Mouse (Mus musculus): Measurements from ENCODE around the gene Lsg1. TPM values are rescaled to one million over a fixed set of nuclear protein-coding genes. Genes with fewer than 3 reads are reported as not detected.
A peak's percentile ranks its signal among the peaks of the same experiment; 100 is the strongest.

Gene Lsg1
- polyA plus RNA-seq, 1 experiment from 2014 or later = 33.4 TPM

DNA sequence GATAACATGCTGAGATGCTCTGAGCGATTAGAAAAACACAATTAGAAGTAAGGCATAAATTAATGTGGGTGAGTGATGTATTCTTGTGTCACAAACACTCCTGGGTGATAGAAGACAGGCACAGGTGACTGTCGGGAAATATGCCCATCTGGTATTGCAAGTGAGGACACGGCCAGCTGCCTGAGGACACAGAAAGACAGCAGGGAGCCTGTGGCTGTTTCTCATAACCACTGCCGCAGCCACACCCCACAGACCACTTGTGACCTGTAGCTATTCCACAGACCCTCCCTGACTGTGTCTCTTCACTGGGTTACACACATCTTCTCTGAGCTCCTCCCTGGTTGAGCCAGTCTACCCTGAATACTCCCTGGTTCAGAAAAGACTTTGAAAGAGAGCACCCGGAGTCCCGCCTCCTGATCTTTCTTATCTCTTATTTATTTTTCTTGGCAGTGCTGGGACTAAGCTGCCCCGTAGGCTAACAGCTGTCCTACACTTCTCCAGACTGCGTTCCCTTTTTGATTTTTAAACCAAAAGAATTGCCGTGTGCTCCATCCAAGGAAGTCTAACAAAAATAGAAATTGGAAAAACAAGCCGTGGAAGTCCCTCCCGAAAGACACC lies 69.6 kb downstream of the Lsg1 start:
- WGBS = 26% methylated on average over 11 of the region's 11 CpGs
- H3K27ac ChIP-seq (replicated peaks) = 0 out of 2 replicates have a peak overlapping the region, but pooled peaks have one; percentile 18
- H3K4me2 ChIP-seq (replicated peaks; ENCODE audit: low read depth) = 0 out of 2 replicates have a peak overlapping the region, but pooled peaks have one; percentile 15

DNA sequence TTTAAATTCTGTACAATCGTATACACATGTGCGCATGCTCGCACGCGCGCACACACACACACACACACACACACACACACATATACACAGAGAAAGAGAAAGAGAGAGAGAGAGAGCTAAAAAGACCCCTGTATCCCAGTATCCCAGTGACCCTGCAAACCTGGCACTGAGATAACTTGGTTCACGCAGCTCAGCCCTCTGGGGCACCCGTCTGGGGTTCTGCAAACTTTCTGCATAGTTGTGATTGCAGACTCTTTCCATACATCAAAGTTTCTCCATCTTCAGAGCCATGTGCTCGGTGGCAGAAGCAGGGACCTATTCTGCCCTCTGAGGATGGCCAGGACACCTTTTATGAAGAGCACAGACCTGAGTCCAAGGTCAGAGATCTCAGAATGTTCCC lies 70.4 kb downstream of the Lsg1 start:
- H3K4me1 ChIP-seq (replicated peaks; ENCODE audit: control insufficient read depth, insufficient read depth) = peaks cover 15% of the 10 kb centered on the region
- no peak overlapping the region for H3K27ac ChIP-seq (replicated peaks)
- DNase-seq (ENCODE audit: low spot score) (no peak), ATAC-seq (ENCODE audit: low FRiP score, low TSS enrichment) (no peak)
- H3K9ac ChIP-seq (ENCODE audit: low read length) = no peak overlapping the region
- no peak overlapping the region for H3K4me2 ChIP-seq (replicated peaks; ENCODE audit: low read depth)
- H3K9me3 ChIP-seq (ENCODE audit: control insufficient read depth, low read length) = no peaks in the 10 kb centered on the region
- H3K4me3 ChIP-seq (ENCODE audit: low read depth, low read length) = no peak overlapping the region
- TF ChIP-seq CTCF (IDR thresholded peaks at IDR 0.05; ENCODE audit: low read depth) = no peak
- 89% methylated on average over 9 of the region's 9 CpGs for WGBS
- H3K36me3 ChIP-seq (ENCODE audit: control insufficient read depth, insufficient read depth, low read length) = no peaks in the 10 kb centered on the region
- H3K27me3 ChIP-seq (ENCODE audit: control insufficient read depth, insufficient read depth, low read length) = no peaks in the 10 kb centered on the region

More for the DNA sequence above, 69.6 kb downstream of the Lsg1 start:
- H3K4me1 ChIP-seq (replicated peaks; ENCODE audit: control insufficient read depth, insufficient read depth) = peaks cover 10% of the 10 kb centered on the region
- ATAC-seq (ENCODE audit: low FRiP score, low TSS enrichment) (0 out of 2 replicates have a peak, but pooled peaks have one; percentile 16), DNase-seq (ENCODE audit: low spot score) (peak; percentile 42)
- H3K36me3 ChIP-seq (ENCODE audit: control insufficient read depth, insufficient read depth, low read length) = no peaks in the 10 kb centered on the region
- no peak overlapping the region for H3K4me3 ChIP-seq (ENCODE audit: low read depth, low read length)
- H3K27me3 ChIP-seq (ENCODE audit: control insufficient read depth, insufficient read depth, low read length) = no peaks in the 10 kb centered on the region
- H3K9me3 ChIP-seq (ENCODE audit: control insufficient read depth, low read length) = no peaks in the 10 kb centered on the region
- no peak for TF ChIP-seq EP300 (optimal IDR thresholded peaks at IDR 0.05)
- TF ChIP-seq CTCF (IDR thresholded peaks at IDR 0.05; ENCODE audit: low read depth) = no peak
- no peak overlapping the region for H3K9ac ChIP-seq (ENCODE audit: low read length)

GRCm38 (mm10) chr16:30515418-30515817 lies 72.0 kb downstream of the Lsg1 start:
- Histone ChIP-seq H3K27ac (replicated peaks) (no peak overlapping the region), H3K4me2 (replicated peaks; ENCODE audit: low read depth) (no peak overlapping the region), H3K27me3 (ENCODE audit: control insufficient read depth, insufficient read depth, low read length) (no peaks in the 10 kb centered on the region), H3K36me3 (ENCODE audit: control insufficient read depth, insufficient read depth, low read length) (no peaks in the 10 kb centered on the region), H3K9ac (ENCODE audit: low read length) (no peak overlapping the region), H3K4me3 (ENCODE audit: low read depth, low read length) (no peak overlapping the region), H3K9me3 (ENCODE audit: control insufficient read depth, low read length) (no peaks in the 10 kb centered on the region), H3K4me1 (replicated peaks; ENCODE audit: control insufficient read depth, insufficient read depth) (peaks cover 22% of the 10 kb centered on the region)
- WGBS = 69% methylated on average over 12 of the region's 12 CpGs
- TF ChIP-seq EP300 (optimal IDR thresholded peaks at IDR 0.05) = no peak
- peak; percentile 71 for TF ChIP-seq CTCF (IDR thresholded peaks at IDR 0.05; ENCODE audit: low read depth)
- no peak for ATAC-seq (ENCODE audit: low FRiP score, low TSS enrichment)
- peak; percentile 54 for DNase-seq (ENCODE audit: low spot score)

DNA sequence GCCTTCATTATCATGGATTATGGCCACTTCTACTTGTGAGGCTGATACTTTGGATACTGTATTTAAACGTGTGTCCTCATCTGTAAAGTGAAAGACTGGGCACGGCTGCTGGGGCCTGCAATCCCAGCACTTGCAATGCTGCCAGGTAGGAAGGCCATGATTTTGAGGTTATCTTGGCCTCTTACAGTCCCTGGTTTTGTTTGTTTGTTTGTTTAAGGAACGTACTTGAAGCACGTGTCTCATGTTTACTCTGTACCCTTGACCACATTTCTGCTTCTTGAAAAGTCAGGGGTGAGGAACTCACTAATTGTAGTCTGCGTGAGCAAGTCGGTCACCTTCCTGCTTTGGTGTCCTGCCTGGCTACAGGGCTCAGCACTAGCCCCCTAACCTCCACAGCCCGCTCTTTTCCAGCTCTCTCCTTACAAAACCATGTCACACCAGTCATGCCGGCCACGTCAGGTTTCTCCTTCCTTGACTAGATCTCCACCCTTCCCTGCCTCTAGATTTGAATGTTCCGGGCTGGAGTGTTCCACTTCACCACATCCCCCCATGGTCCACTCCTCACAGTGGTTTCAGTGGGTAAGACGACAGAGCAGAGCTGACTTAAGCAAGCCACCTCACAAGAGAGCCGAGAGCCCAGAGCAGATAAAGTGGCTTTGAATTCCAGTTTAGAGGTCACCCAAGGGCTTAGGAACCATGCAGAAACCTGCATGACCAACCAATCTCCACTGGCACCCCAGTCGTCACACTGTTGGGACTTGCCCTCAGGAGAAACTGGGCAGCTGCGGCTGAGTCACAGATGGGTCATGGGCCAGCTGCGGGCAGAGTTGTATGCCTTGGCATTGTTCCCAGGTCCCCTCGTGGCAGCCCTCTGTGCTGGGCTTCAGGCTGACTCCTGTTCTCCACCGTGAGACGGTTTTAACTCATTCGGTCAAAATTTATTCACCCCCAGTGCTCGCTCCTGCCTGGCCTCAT lies 74.1 kb downstream of the Lsg1 start:
- DNase-seq (ENCODE audit: low spot score) (peak; percentile 87), ATAC-seq (ENCODE audit: low FRiP score, low TSS enrichment) (peak; percentile 89)
- no peak for TF ChIP-seq EP300 (optimal IDR thresholded peaks at IDR 0.05)
- Histone ChIP-seq H3K27me3 (ENCODE audit: control insufficient read depth, insufficient read depth, low read length) (no peaks in the 10 kb centered on the region), H3K4me1 (replicated peaks; ENCODE audit: control insufficient read depth, insufficient read depth) (peaks cover 22% of the 10 kb centered on the region), H3K4me2 (replicated peaks; ENCODE audit: low read depth) (no peak overlapping the region), H3K36me3 (ENCODE audit: control insufficient read depth, insufficient read depth, low read length) (no peaks in the 10 kb centered on the region), H3K9ac (ENCODE audit: low read length) (no peak overlapping the region), H3K27ac (replicated peaks) (peak overlapping the region; percentile 79), H3K9me3 (ENCODE audit: control insufficient read depth, low read length) (no peaks in the 10 kb centered on the region), H3K4me3 (ENCODE audit: low read depth, low read length) (no peak overlapping the region)
- 43% methylated on average over 20 of the region's 20 CpGs for WGBS

DNA sequence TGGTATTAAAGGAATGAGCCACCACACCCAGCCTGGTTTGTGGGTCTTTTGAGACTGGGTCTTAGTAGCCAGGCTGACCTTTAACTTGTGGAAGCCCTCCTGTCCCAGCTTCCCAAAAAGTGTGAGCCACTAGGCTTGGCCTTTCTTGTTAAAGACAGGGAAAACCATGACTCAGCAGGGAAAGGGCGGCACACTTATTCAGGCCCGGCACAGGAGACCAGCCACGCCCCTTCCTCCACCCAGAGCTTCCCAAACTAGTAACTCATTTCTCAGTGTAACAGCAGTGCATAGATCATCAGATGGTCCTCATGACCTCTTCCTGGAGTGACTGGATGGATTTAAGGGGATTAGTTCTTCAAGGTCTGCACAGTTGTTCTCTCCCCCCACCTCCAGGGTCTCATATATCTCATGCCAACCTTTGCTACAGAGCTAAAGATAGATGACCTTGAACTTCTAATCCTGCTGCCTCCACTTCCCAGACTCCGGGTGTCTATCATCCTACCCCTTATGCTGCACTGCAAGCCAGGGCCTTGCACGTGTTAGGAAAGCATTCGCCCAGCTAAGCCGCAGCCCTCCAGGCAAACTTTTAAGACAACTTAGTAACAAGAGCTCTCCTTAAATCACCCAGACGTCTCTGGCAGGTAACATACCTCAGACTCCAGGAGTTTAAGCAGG lies 74.9 kb downstream of the Lsg1 start:
- TF ChIP-seq CTCF (IDR thresholded peaks at IDR 0.05; ENCODE audit: low read depth) = no peak
- no peak for TF ChIP-seq EP300 (optimal IDR thresholded peaks at IDR 0.05)
- DNase-seq (ENCODE audit: low spot score) (peak; percentile 77), ATAC-seq (ENCODE audit: low FRiP score, low TSS enrichment) (peak; percentile 9; the same call in 1 of the 2 replicates)

More for the DNA sequence above, 74.9 kb downstream of the Lsg1 start:
- WGBS = 19% methylated on average over 8 of the region's 8 CpGs
- Histone ChIP-seq H3K27me3 (ENCODE audit: control insufficient read depth, insufficient read depth, low read length) (no peaks in the 10 kb centered on the region), H3K36me3 (ENCODE audit: control insufficient read depth, insufficient read depth, low read length) (no peaks in the 10 kb centered on the region), H3K4me1 (replicated peaks; ENCODE audit: control insufficient read depth, insufficient read depth) (peaks cover 18% of the 10 kb centered on the region), H3K27ac (replicated peaks) (peak overlapping the region; percentile 79), H3K4me3 (ENCODE audit: low read depth, low read length) (no peak overlapping the region), H3K9ac (ENCODE audit: low read length) (no peak overlapping the region), H3K9me3 (ENCODE audit: control insufficient read depth, low read length) (no peaks in the 10 kb centered on the region), H3K4me2 (replicated peaks; ENCODE audit: low read depth) (no peak overlapping the region)

Measured in stomach, postnatal 0 days (tissue).